Mouse (Mus musculus) left cerebral cortex, postnatal 4 days (tissue): Measurements from ENCODE around the gene Aldh8a1. TPM values are rescaled to one million over a fixed set of nuclear protein-coding genes. Genes with fewer than 3 reads are reported as not detected.
"Not testable (repeated sequence)": the region's sequence is repeated elsewhere in the genome, so short reads cannot be mapped to it uniquely, and the experiment has no call there.

Experiments used
- DNase-seq: peaks from one replicate; pipeline ENCODE4 v3.0.0-alpha.2; 2022
- intact Hi-C: fragments of 180-260 bp; cut with DNase I; formaldehyde crosslinking; loops from one replicate; pipeline ENCODE4 v1.15.1; 2025
- total RNA-seq, 2 experiments: library from RNA; stranded (reverse); gene quantifications; 2 replicates each; pipeline ENCODE4 v1.2.3; 2021

Gene Aldh8a1
- total RNA-seq, 2 experiments from 2014 or later, result not detected

GRCm38 (mm10) chr10:21366471-21366870 lies 10.6 kb upstream of the Aldh8a1 start:
- DNase-seq, result no peak
- intact Hi-C loops, result no loop called here

GRCm38 (mm10) chr10:21367481-21367880 lies 9.6 kb upstream of the Aldh8a1 start:
- DNase-seq, result no peak
- intact Hi-C loops, result no loop called here

GRCm38 (mm10) chr10:21369586-21369985 lies 7.5 kb upstream of the Aldh8a1 start:
- DNase-seq, result no peak
- intact Hi-C loops, result no loop called here

- intact Hi-C loops, result no loop called here
- DNase-seq, result no peak
Observed at GRCm38 (mm10) chr10:21372271-21372670, 4.8 kb upstream of the Aldh8a1 start.

- no peak for DNase-seq
Observed at GRCm38 (mm10) chr10:21378196-21378944, 1.3 kb downstream of the Aldh8a1 start.

GRCm38 (mm10) chr10:21382914-21383313 lies 5.8 kb downstream of the Aldh8a1 start:
- intact Hi-C loops, result loop anchor here (2.0 to 5.0 kb wide), 2 partner anchors 79 to 628 kb away; no protein-coding TSS in a partner anchor
- no peak for DNase-seq

More at GRCm38 (mm10) chr10:21378196-21378944, 1.3 kb downstream of the Aldh8a1 start:
- intact Hi-C loops, result no loop called here

GRCm38 (mm10) chr10:21385111-21385663 lies 8.1 kb downstream of the Aldh8a1 start:
- intact Hi-C loops, result no loop called here
- DNase-seq, result no peak

GRCm38 (mm10) chr10:21389075-21389474 lies 12.0 kb downstream of the Aldh8a1 start:
- no peak for DNase-seq
- intact Hi-C loops, result no loop called here

- DNase-seq, result no peak
- intact Hi-C loops, result loop anchor here (10.0 kb wide), 1 partner anchor 54 kb away; no protein-coding TSS in a partner anchor
Observed at GRCm38 (mm10) chr10:21390440-21390839, 13.3 kb downstream of the Aldh8a1 start.

- intact Hi-C loops, result loop anchor here (10.0 kb wide), 1 partner anchor 54 kb away; no protein-coding TSS in a partner anchor
- peak; percentile 58 for DNase-seq
Observed at GRCm38 (mm10) chr10:21391286-21391685, 14.2 kb downstream of the Aldh8a1 start.

- no peak for DNase-seq
- intact Hi-C loops, result loop anchor here (10.0 kb wide), 1 partner anchor 51 kb away; no protein-coding TSS in a partner anchor
Observed at GRCm38 (mm10) chr10:21393390-21393789, 16.3 kb downstream of the Aldh8a1 start.

- DNase-seq, result no peak
- intact Hi-C loops, result loop anchor here (10.0 kb wide), 1 partner anchor 49 kb away; no protein-coding TSS in a partner anchor
Observed at GRCm38 (mm10) chr10:21395426-21396139, 18.5 kb downstream of the Aldh8a1 start.

GRCm38 (mm10) chr10:21398873-21399425 lies 21.9 kb downstream of the Aldh8a1 start:
- not testable (repeated sequence) for DNase-seq
- intact Hi-C loops, result loop anchor here (10.0 kb wide), 1 partner anchor 46 kb away; no protein-coding TSS in a partner anchor

- intact Hi-C loops, result loop anchor here (10.0 kb wide), 1 partner anchor 45 kb away; no protein-coding TSS in a partner anchor
- DNase-seq, result no peak
Observed at GRCm38 (mm10) chr10:21399622-21400021, 22.5 kb downstream of the Aldh8a1 start.

GRCm38 (mm10) chr10:21400031-21400430 lies 22.9 kb downstream of the Aldh8a1 start:
- intact Hi-C loops, result no loop called here
- DNase-seq, result no peak

- no peak for DNase-seq
- intact Hi-C loops, result no loop called here
Observed at GRCm38 (mm10) chr10:21400453-21400852, 23.4 kb downstream of the Aldh8a1 start.

GRCm38 (mm10) chr10:21401259-21401658 lies 24.2 kb downstream of the Aldh8a1 start:
- intact Hi-C loops, result no loop called here
- no peak for DNase-seq

GRCm38 (mm10) chr10:21404822-21405221 lies 27.7 kb downstream of the Aldh8a1 start:
- intact Hi-C loops, result no loop called here
- DNase-seq, result no peak

- intact Hi-C loops, result no loop called here
- no peak for DNase-seq
Observed at GRCm38 (mm10) chr10:21405707-21406534, 28.8 kb downstream of the Aldh8a1 start.

- intact Hi-C loops, result no loop called here
- no peak for DNase-seq
Observed at GRCm38 (mm10) chr10:21410711-21411110, 33.6 kb downstream of the Aldh8a1 start.
